Mouse (Mus musculus): ENCODE data around the gene Nup210. TPM values are rescaled to one million over a fixed set of nuclear protein-coding genes. Genes with fewer than 3 reads are reported as not detected.

Nup210 gene
- polyA plus RNA-seq, 1 experiment from 2014 or later, result 15.0 TPM

GRCm38 (mm10) chr6:91041287-91041686 is 75.3 kb downstream of the Nup210 start:
- no peak for ATAC-seq
- no peaks in the 10 kb centered on the region; the same call in none of the 2 replicates for H3K4me1 ChIP-seq (ENCODE audit: control insufficient read depth, insufficient read depth, low read depth, low read length)
- no peaks in the 10 kb centered on the region for H3K27me3 ChIP-seq (replicated peaks; ENCODE audit: control insufficient read depth, insufficient read depth, low read length)
- no peak overlapping the region for H3K4me2 ChIP-seq (ENCODE audit: low read length)
- H3K4me3 ChIP-seq (ENCODE audit: low read length), result no peak overlapping the region
- H3K27ac ChIP-seq (ENCODE audit: low read depth, low read length), result no peak overlapping the region
- peaks cover 9% of the 10 kb centered on the region; the same call in 1 of the 2 replicates for H3K36me3 ChIP-seq (ENCODE audit: control insufficient read depth, insufficient read depth, low read length)
- no peaks in the 10 kb centered on the region for H3K9me3 ChIP-seq (ENCODE audit: control insufficient read depth, low read length)
- 42% methylated on average over 5 of the region's 5 CpGs for WGBS
- no peak overlapping the region for H3K9ac ChIP-seq (ENCODE audit: low read depth, low read length)

- Histone ChIP-seq H3K27ac (ENCODE audit: low read depth, low read length) (no peak overlapping the region), H3K4me1 (ENCODE audit: control insufficient read depth, insufficient read depth, low read depth, low read length) (no peaks in the 10 kb centered on the region), H3K9ac (ENCODE audit: low read depth, low read length) (no peak overlapping the region), H3K27me3 (replicated peaks; ENCODE audit: control insufficient read depth, insufficient read depth, low read length) (no peaks in the 10 kb centered on the region), H3K4me3 (ENCODE audit: low read length) (no peak overlapping the region), H3K4me2 (ENCODE audit: low read length) (no peak overlapping the region), H3K36me3 (ENCODE audit: control insufficient read depth, insufficient read depth, low read length) (peaks cover 17% of the 10 kb centered on the region), H3K9me3 (ENCODE audit: control insufficient read depth, low read length) (no peaks in the 10 kb centered on the region)
- WGBS, result 92% methylated on average over 5 of the region's 5 CpGs
- no peak for ATAC-seq
These were observed 88.4 kb downstream of the Nup210 start for GRCm38 (mm10) chr6:91028256-91028655.

GRCm38 (mm10) chr6:91020810-91021209 is 95.8 kb downstream of the Nup210 start:
- H3K9me3 ChIP-seq (ENCODE audit: control insufficient read depth, low read length), result no peaks in the 10 kb centered on the region
- ATAC-seq, result peak; percentile 62
- no peak overlapping the region for H3K9ac ChIP-seq (ENCODE audit: low read depth, low read length)
- H3K4me2 ChIP-seq (ENCODE audit: low read length), result no peak overlapping the region
- H3K36me3 ChIP-seq (ENCODE audit: control insufficient read depth, insufficient read depth, low read length), result no peaks in the 10 kb centered on the region
- H3K27ac ChIP-seq (ENCODE audit: low read depth, low read length), result peak overlapping the region; percentile 51
- no peak overlapping the region for H3K4me3 ChIP-seq (ENCODE audit: low read length)
- no peaks in the 10 kb centered on the region for H3K27me3 ChIP-seq (replicated peaks; ENCODE audit: control insufficient read depth, insufficient read depth, low read length)
- 66% methylated on average over 7 of the region's 7 CpGs for WGBS
- no peaks in the 10 kb centered on the region for H3K4me1 ChIP-seq (ENCODE audit: control insufficient read depth, insufficient read depth, low read depth, low read length)

- Histone ChIP-seq H3K4me1 (ENCODE audit: control insufficient read depth, insufficient read depth, low read depth, low read length) (no peaks in the 10 kb centered on the region), H3K9me3 (ENCODE audit: control insufficient read depth, low read length) (no peaks in the 10 kb centered on the region), H3K36me3 (ENCODE audit: control insufficient read depth, insufficient read depth, low read length) (no peaks in the 10 kb centered on the region), H3K27ac (ENCODE audit: low read depth, low read length) (no peak overlapping the region), H3K27me3 (replicated peaks; ENCODE audit: control insufficient read depth, insufficient read depth, low read length) (no peaks in the 10 kb centered on the region), H3K4me2 (ENCODE audit: low read length) (no peak overlapping the region), H3K4me3 (ENCODE audit: low read length) (no peak overlapping the region), H3K9ac (ENCODE audit: low read depth, low read length) (no peak overlapping the region)
- WGBS, result 79% methylated on average over 7 of the region's 7 CpGs
- ATAC-seq, result no peak
These were observed 99.9 kb downstream of the Nup210 start for GRCm38 (mm10) chr6:91016600-91017230.

GRCm38 (mm10) chr6:91014198-91014958 is 102.3 kb downstream of the Nup210 start:
- Histone ChIP-seq H3K4me3 (ENCODE audit: low read length) (no peak overlapping the region), H3K4me2 (ENCODE audit: low read length) (no peak overlapping the region), H3K9me3 (ENCODE audit: control insufficient read depth, low read length) (no peaks in the 10 kb centered on the region), H3K27ac (ENCODE audit: low read depth, low read length) (no peak overlapping the region), H3K4me1 (ENCODE audit: control insufficient read depth, insufficient read depth, low read depth, low read length) (no peaks in the 10 kb centered on the region), H3K27me3 (replicated peaks; ENCODE audit: control insufficient read depth, insufficient read depth, low read length) (no peaks in the 10 kb centered on the region), H3K36me3 (ENCODE audit: control insufficient read depth, insufficient read depth, low read length) (no peaks in the 10 kb centered on the region), H3K9ac (ENCODE audit: low read depth, low read length) (no peak overlapping the region)
- ATAC-seq, result no peak
- 62% methylated on average over 9 of the region's 9 CpGs for WGBS

- Histone ChIP-seq H3K4me1 (ENCODE audit: control insufficient read depth, insufficient read depth, low read depth, low read length) (no peaks in the 10 kb centered on the region), H3K27ac (ENCODE audit: low read depth, low read length) (no peak overlapping the region), H3K9ac (ENCODE audit: low read depth, low read length) (no peak overlapping the region), H3K36me3 (ENCODE audit: control insufficient read depth, insufficient read depth, low read length) (no peaks in the 10 kb centered on the region), H3K27me3 (replicated peaks; ENCODE audit: control insufficient read depth, insufficient read depth, low read length) (no peaks in the 10 kb centered on the region), H3K9me3 (ENCODE audit: control insufficient read depth, low read length) (no peaks in the 10 kb centered on the region), H3K4me3 (ENCODE audit: low read length) (no peak overlapping the region), H3K4me2 (ENCODE audit: low read length) (no peak overlapping the region)
- ATAC-seq, result no peak
- WGBS, result 89% methylated on average over 3 of the region's 3 CpGs
These were observed 104.2 kb downstream of the Nup210 start for GRCm38 (mm10) chr6:91012458-91012857.

GRCm38 (mm10) chr6:91011568-91011967 is 105.1 kb downstream of the Nup210 start:
- Histone ChIP-seq H3K9ac (ENCODE audit: low read depth, low read length) (no peak overlapping the region), H3K27me3 (replicated peaks; ENCODE audit: control insufficient read depth, insufficient read depth, low read length) (no peaks in the 10 kb centered on the region), H3K9me3 (ENCODE audit: control insufficient read depth, low read length) (no peaks in the 10 kb centered on the region), H3K4me3 (ENCODE audit: low read length) (no peak overlapping the region), H3K4me1 (ENCODE audit: control insufficient read depth, insufficient read depth, low read depth, low read length) (no peaks in the 10 kb centered on the region), H3K4me2 (ENCODE audit: low read length) (no peak overlapping the region), H3K27ac (ENCODE audit: low read depth, low read length) (no peak overlapping the region), H3K36me3 (ENCODE audit: control insufficient read depth, insufficient read depth, low read length) (no peaks in the 10 kb centered on the region)
- no peak for ATAC-seq
- WGBS, result 80% methylated on average over 4 of the region's 4 CpGs

GRCm38 (mm10) chr6:91008284-91008830 is 108.3 kb downstream of the Nup210 start:
- H3K4me1 ChIP-seq (ENCODE audit: control insufficient read depth, insufficient read depth, low read depth, low read length), result no peaks in the 10 kb centered on the region
- H3K27me3 ChIP-seq (replicated peaks; ENCODE audit: control insufficient read depth, insufficient read depth, low read length), result no peaks in the 10 kb centered on the region
- H3K36me3 ChIP-seq (ENCODE audit: control insufficient read depth, insufficient read depth, low read length), result no peaks in the 10 kb centered on the region
- WGBS, result 88% methylated on average over 3 of the region's 3 CpGs
- H3K4me2 ChIP-seq (ENCODE audit: low read length), result no peak overlapping the region
- H3K4me3 ChIP-seq (ENCODE audit: low read length), result no peak overlapping the region
- no peak for ATAC-seq
- H3K9me3 ChIP-seq (ENCODE audit: control insufficient read depth, low read length), result no peaks in the 10 kb centered on the region
- no peak overlapping the region for H3K27ac ChIP-seq (ENCODE audit: low read depth, low read length)
- H3K9ac ChIP-seq (ENCODE audit: low read depth, low read length), result no peak overlapping the region

GRCm38 (mm10) chr6:91007207-91007606 is 109.4 kb downstream of the Nup210 start:
- Histone ChIP-seq H3K4me2 (ENCODE audit: low read length) (no peak overlapping the region), H3K27me3 (replicated peaks; ENCODE audit: control insufficient read depth, insufficient read depth, low read length) (no peaks in the 10 kb centered on the region), H3K9ac (ENCODE audit: low read depth, low read length) (no peak overlapping the region), H3K36me3 (ENCODE audit: control insufficient read depth, insufficient read depth, low read length) (no peaks in the 10 kb centered on the region), H3K27ac (ENCODE audit: low read depth, low read length) (no peak overlapping the region), H3K4me1 (ENCODE audit: control insufficient read depth, insufficient read depth, low read depth, low read length) (no peaks in the 10 kb centered on the region), H3K9me3 (ENCODE audit: control insufficient read depth, low read length) (no peaks in the 10 kb centered on the region), H3K4me3 (ENCODE audit: low read length) (no peak overlapping the region)
- no peak for ATAC-seq
- WGBS, result 70% methylated on average over 2 of the region's 2 CpGs
